8 mouse cellular contexts compared by ENCODE assay signal in genomic region chr1:191717601-191718498, GRCm38 (mm10). TPM values are rescaled to one million over a fixed set of nuclear protein-coding genes. Genes with fewer than 3 reads are reported as not detected.
DNase-seq lines count a peak whose midpoint lies in the region; ATAC-seq and TF ChIP-seq lines count a peak whose summit lies in the region.

Gene Lpgat1 (plus strand): TSS chr1:191717834.

- H3K4me2 ChIP-seq in forebrain, embryonic 12.5 days = peak within 1 kb of the TSS; percentile 87
- H3K4me2 ChIP-seq in heart, embryonic 15.5 days = peak within 1 kb of the TSS; percentile 87
- peak within 1 kb of the TSS; percentile 67 for H3K4me2 ChIP-seq in liver, embryonic 14.5 days (ENCODE audit: low read depth)
- H3K4me2 ChIP-seq in stomach, embryonic 15.5 days = peak within 1 kb of the TSS; percentile 94

- H3K4me3 ChIP-seq in forebrain, embryonic 12.5 days (replicated peaks) = peak within 1 kb of the TSS; percentile 82
- peak within 1 kb of the TSS; percentile 94 for H3K4me3 ChIP-seq in heart, embryonic 15.5 days
- H3K4me3 ChIP-seq in liver, embryonic 14.5 days (ENCODE audit: insufficient read depth in 1 of 2, low read depth in 2 of 2, low read length in 2 of 2) = peak within 1 kb of the TSS; percentile 54 to 61
- H3K4me3 ChIP-seq in stomach, embryonic 15.5 days (replicated peaks) = peak within 1 kb of the TSS; percentile 85

- WGBS in forebrain, embryonic 12.5 days = under 1% methylated on average over 55 of the region's 113 CpGs
- under 1% methylated on average over 72 of the region's 113 CpGs for WGBS in heart, embryonic 15.5 days
- under 1% methylated on average over 88 of the region's 113 CpGs for WGBS in liver, embryonic 14.5 days (ENCODE audit: insufficient replicate concordance)
- under 1% methylated on average over 92 of the region's 113 CpGs for whole genome bisulfite sequencing in stomach, embryonic 15.5 days

- no peaks in the 10 kb centered on the region for H3K9me3 ChIP-seq in forebrain, embryonic 12.5 days
- H3K9me3 ChIP-seq in heart, embryonic 15.5 days (replicated peaks) = no peaks in the 10 kb centered on the region
- H3K9me3 ChIP-seq in liver, embryonic 14.5 days (ENCODE audit: control insufficient read depth, low read length) = no peaks in the 10 kb centered on the region
- H3K9me3 ChIP-seq in stomach, embryonic 15.5 days = no peaks in the 10 kb centered on the region

- DNase-seq in B cell, adult 2 months = peak; percentile 73 to 79
- DNase-seq in brain, adult 2 months (ENCODE audit: low read depth, low spot score) = peak; percentile 79
- peak; percentile 92 for DNase-seq in kidney, postnatal 14 days
- peak in 1 of 3 experiments; percentile 23 for DNase-seq in liver, embryonic 14.5 days (ENCODE audit: low read depth in 3 of 3, low spot score in 3 of 3)
- peak; percentile 81 for DNase-seq in neural tube, embryonic 10.5 days (ENCODE audit: extremely low spot score, low spot score)

- H3K27ac ChIP-seq in forebrain, embryonic 12.5 days = peak within 1 kb of the TSS; percentile 93
- peak within 1 kb of the TSS; percentile 94 for H3K27ac ChIP-seq in heart, embryonic 15.5 days
- no peak within 1 kb of the TSS for H3K27ac ChIP-seq in liver, embryonic 14.5 days
- peak within 1 kb of the TSS; percentile 92 for H3K27ac ChIP-seq in stomach, embryonic 15.5 days

- H3K9ac ChIP-seq in forebrain, embryonic 12.5 days = peak within 1 kb of the TSS; percentile 98
- peak within 1 kb of the TSS; percentile 95 for H3K9ac ChIP-seq in heart, embryonic 15.5 days
- H3K9ac ChIP-seq in liver, embryonic 14.5 days (replicated peaks) = peak within 1 kb of the TSS; percentile 50
- peak within 1 kb of the TSS; percentile 70 for H3K9ac ChIP-seq in stomach, embryonic 15.5 days

- ATAC-seq in forebrain, embryonic 12.5 days (ENCODE audit: low FRiP score) = peak; percentile 79
- ATAC-seq in heart, embryonic 15.5 days (replicated peaks; ENCODE audit: insufficient number of reproducible peaks, insufficient read depth, low FRiP score, low read depth) = peak; percentile 86
- peak; percentile 81 for ATAC-seq in liver, embryonic 14.5 days (ENCODE audit: insufficient read depth)
- ATAC-seq in stomach, embryonic 15.5 days (ENCODE audit: insufficient read depth, low FRiP score, low read depth) = peak; percentile 88

- no peak for TF ChIP-seq CTCF in liver, embryonic 14.5 days (IDR thresholded peaks at IDR 0.05; ENCODE audit: low read depth)

- H3K4me1 ChIP-seq in forebrain, embryonic 12.5 days = peaks cover 31% of the 10 kb centered on the region
- H3K4me1 ChIP-seq in heart, embryonic 15.5 days (replicated peaks) = peaks cover 20% of the 10 kb centered on the region
- H3K4me1 ChIP-seq in liver, embryonic 14.5 days (replicated peaks; ENCODE audit: control insufficient read depth in 2 of 2, insufficient read depth in 2 of 2, low read length in 1 of 2) = no peaks in the 10 kb centered on the region; a peak in 1 of 4 replicates
- peaks cover 8% of the 10 kb centered on the region; the same call in 1 of the 2 replicates for H3K4me1 ChIP-seq in stomach, embryonic 15.5 days

- no peak for TF ChIP-seq EP300 in liver, embryonic 14.5 days (IDR thresholded peaks at IDR 0.05; ENCODE audit: low read depth)

- H3K27me3 ChIP-seq in forebrain, embryonic 12.5 days = peaks cover 6% of the 10 kb centered on the region; the same call in 1 of the 2 replicates
- H3K27me3 ChIP-seq in heart, embryonic 15.5 days = no peaks in the 10 kb centered on the region
- peaks cover 36% of the 10 kb centered on the region for H3K27me3 ChIP-seq in liver, embryonic 14.5 days (ENCODE audit: control insufficient read depth, insufficient read depth, low read length)
- H3K27me3 ChIP-seq in stomach, embryonic 15.5 days (replicated peaks) = no peaks in the 10 kb centered on the region

- peaks cover 12% of the 10 kb centered on the region; the same call in 1 of the 2 replicates for H3K36me3 ChIP-seq in forebrain, embryonic 12.5 days (replicated peaks)
- H3K36me3 ChIP-seq in heart, embryonic 15.5 days = peaks cover 4% of the 10 kb centered on the region; the same call in 1 of the 2 replicates
- no peaks in the 10 kb centered on the region for H3K36me3 ChIP-seq in liver, embryonic 14.5 days (replicated peaks; ENCODE audit: control insufficient read depth, insufficient read depth, low read depth)
- H3K36me3 ChIP-seq in stomach, embryonic 15.5 days = no peaks in the 10 kb centered on the region; the same call in 1 of the 2 replicates

RNA-seq across cellular contexts. Expression of gene Lpgat1, which starts in this region (rescaled TPM):
- polyA plus RNA-seq in forebrain, embryonic 12.5 days (2016; fragmentation: Nextera tagmentation; extraction: Ambion mirVana) = 31.8 and 35.8 TPM in 2 replicates
- polyA plus RNA-seq in heart, embryonic 15.5 days (2015; fragmentation: Nextera tagmentation; extraction: Ambion mirVana) = 32.1 and 36.8 TPM in 2 replicates
- polyA plus RNA-seq in liver, embryonic 14.5 days (2012; rRNA removed) = 3.0 and 4.3 TPM in 2 replicates
- polyA plus RNA-seq in liver, embryonic 14.5 days (2014; fragmentation: Nextera tagmentation; extraction: Ambion mirVana) = 7.7 and 12.9 TPM in 2 replicates
- polyA plus RNA-seq in stomach, embryonic 15.5 days (2015; fragmentation: Nextera tagmentation; extraction: Ambion mirVana) = 32.6 and 40.4 TPM in 2 replicates
